Mouse (Mus musculus) mesoderm, embryonic 11.5 days (tissue): ENCODE measurements at regions not wholly inside any gene's neighbourhood (a gene's known extent, or its start where the extent isn't known, plus 50 kb on each side); places are given as distances from the start of the nearest gene placed in this dataset.

Source experiments
- DNase-seq: peaks from one replicate; pipeline ENCODE4 v3.0.0-alpha.2; 2012; ENCODE audit warnings: low read depth, low spot score

DNA sequence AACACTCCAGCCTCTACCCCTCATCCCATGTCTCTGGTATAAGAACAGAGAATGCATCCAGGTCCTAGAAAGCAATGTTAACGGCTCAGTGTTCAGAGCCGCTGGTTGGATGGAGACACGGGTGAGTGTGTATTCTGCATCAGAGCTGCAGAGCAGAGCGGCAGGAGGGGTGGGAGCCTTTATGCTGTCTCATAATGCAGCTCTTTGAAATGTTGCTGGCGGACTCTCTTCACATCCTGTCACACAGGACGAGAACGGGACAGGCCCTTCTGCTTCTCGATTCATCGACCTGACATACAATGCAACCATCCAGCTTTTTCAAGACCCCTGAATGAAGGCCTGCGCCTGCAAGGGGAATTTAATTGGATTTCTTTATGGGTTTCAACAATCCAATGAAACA is 507.2 kb downstream of the Ccdc171 start:
- no peak for DNase-seq

DNA sequence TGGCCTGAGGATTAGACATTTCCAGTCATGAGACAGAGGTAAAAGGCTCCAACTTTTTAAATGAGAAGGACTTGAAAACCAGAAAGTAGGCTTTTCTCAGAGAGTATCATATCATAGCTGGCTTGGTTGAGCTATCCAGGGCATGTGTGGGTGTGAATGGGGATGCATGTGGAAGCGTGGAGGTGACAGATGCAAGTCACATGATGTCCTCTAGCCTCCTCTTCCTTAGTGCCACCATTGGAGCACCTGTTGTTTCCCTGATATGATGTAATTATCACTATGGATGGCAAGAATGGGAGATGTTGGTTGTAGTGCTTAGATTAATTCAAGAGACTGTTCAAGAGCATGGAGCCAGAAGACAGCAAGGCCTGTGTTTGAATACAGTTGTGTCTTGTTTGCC is 510.0 kb downstream of the Ccdc171 start:
- DNase-seq = no peak

DNA sequence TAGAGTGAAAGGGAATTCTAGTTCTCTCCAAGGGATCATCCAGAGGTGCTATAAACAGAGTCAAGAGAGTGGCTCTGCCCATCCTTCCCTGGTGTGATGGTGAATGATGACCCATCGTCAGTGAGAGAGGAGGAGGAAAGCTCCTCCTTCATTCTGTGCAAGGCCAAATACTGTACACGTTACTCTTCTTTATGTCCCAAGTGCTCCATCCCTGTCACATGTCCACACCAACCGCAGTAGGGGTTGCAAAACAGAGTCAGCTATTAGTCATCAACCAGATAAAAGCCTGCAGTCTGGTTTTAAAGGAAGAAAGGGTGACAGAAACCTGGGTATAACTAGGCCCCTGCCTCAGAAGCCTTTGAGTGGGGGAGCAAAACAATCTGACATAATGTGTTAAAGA is 512.2 kb downstream of the Ccdc171 start:
- no peak for DNase-seq

DNA sequence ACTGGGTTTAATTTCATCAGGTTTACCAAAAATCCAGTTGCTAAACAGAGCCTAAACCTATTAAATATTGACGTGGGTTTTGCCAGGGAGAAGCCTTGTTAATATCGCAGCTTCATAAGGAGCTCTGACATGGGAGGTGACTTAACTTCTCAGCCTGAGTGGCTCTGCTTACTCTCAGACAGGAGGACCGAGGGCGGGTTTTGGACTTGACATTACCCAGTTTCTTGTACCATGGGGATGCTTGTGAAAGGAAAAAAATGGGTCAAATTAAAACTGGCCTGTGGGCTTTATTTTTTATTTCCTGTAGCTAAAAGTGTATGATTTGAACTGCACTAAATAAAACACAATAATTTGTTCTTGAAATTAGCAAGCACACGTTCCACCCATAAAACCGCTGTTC is 524.9 kb downstream of the Ccdc171 start:
- DNase-seq = no peak

DNA sequence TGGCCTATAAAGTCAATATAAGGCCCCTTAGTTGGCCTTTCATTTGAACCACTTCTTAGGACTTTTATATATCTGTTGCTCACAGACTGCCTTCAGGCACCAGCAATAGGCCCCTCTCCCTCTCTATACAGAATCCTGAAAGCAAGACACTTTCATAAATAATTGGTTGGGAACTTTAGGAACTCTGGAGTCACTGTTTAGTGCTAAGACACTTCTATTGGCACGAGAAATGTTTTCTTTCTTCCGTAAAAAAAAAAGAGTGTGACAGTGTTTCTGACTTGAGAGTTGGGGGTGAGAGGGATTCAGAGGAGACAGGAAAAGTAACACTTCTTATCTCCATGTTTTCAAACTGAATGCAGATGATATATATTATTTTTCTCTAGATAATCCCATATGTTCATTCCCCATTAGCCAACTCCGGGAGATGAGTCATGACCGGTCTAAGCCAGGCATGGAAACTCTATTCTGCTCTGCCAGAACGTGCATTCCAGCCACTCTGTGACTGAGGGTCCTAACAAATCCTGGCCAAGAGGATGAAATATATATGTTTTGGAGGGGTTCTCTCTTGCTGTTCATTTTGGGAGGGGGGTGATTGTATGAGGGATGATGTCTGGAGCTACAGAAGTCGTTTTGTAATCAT is 531.6 kb downstream of the Ccdc171 start:
- no peak for DNase-seq

DNA sequence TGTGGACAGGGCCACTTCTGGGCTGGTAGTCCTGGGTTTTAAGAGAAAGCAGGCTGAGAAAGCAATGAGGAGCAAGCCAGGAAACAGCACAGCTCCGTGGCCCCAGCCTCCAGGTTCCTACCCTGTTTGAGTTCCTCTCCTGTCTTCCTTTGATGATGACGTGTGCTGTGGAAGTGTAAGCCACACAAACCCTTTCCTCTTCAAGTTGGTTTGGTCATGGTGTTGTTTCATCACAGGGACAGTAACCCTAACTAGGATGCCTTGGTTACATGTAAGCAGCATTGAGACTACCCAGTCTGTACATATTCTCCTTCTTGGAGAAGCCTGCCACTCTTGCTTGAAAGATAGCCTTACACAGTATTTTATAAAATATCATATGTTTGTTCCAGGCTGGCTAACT is 534.8 kb downstream of the Ccdc171 start:
- no peak for DNase-seq

DNA sequence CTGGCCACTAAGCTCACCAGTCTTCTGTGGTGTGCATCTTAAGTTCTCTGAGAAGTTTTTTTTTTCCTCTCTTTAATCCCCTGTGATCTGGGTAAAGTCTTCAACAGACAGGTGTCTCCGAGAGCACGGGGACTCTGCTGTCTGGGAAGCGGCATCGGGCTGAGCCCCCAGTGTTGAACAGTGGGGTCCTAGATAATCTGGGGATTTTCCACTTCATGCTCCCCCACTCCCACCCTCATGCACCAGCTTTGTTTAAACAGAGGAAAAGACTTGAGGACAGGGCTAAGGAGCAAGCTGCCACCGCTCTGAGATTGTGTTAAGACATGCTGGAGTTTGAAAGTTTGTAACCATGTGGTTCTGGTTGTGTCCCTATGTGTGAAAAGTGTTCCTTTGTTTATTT is 538.4 kb downstream of the Ccdc171 start:
- no peak for DNase-seq

DNA sequence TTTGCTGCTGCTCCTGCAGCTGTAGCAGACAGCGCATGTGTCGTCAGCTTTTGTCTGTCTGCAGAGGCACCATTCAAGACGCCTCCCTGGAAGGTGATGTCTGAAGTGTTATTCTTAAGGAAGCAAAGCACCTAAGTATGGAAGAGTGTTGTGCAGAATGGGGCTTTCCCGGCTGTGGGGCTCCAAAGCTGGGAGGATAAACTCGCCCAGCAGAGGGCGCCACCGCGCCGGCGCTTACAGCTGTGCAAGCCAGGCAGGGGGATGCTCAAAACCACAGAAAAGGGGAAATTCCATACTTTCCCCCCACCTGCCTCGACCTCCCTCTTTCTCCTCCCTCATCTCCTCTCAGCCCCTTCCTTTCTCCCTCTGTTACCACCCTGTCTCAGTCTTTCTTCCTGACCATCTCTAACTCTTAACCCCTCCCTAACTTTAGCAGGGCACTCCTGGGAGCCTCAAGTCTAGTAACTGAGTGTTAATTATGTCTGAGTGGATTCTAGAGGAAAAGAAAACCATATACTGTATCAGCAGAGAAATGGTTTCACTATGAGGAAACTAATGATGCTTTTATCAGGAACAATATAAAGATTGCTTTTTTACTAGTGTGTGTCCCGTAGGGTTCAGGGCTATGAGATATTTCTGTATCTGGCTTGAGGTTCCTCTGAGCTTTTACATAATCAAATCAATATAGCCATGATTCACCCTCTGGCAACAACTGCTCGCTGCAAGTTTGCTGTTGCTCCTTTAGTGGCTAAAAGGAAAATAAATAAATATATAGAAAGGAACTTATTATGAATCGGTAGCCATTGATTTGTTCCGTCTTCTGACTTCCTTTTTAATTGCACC is 539.5 kb downstream of the Ccdc171 start:
- peak; percentile 82 for DNase-seq

DNA sequence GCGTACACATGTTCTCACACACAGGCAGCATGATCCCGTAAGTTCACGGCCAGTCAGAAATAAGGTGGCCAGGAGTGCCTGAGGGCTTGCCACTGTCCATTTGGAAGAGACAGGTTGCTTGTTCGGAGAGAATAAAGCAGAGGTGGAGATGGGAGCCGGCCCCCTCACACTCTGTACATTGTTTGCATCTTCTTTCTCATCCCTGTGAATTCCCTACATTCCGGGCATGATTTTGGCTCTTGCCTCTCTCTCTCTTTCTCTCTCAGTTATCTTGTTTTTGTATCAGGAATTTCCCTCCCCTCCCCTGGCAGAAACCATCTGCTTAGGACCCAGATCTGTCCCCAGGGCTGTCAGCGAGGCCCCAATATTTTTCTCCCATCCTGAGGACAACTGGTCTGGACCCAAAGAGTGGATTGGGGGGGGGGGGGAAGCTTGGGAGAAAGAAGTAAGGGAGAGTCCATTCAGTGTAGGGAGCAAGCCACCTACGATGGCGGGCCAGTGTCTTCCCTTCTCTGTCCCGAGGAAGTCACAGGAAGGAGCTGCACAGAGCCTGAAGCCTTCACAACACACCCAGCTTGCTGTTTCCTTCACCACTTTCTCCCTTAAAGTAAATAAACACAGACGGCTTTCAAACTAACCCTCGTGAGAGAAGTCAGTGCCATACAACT is 540.2 kb downstream of the Ccdc171 start:
- no peak for DNase-seq

DNA sequence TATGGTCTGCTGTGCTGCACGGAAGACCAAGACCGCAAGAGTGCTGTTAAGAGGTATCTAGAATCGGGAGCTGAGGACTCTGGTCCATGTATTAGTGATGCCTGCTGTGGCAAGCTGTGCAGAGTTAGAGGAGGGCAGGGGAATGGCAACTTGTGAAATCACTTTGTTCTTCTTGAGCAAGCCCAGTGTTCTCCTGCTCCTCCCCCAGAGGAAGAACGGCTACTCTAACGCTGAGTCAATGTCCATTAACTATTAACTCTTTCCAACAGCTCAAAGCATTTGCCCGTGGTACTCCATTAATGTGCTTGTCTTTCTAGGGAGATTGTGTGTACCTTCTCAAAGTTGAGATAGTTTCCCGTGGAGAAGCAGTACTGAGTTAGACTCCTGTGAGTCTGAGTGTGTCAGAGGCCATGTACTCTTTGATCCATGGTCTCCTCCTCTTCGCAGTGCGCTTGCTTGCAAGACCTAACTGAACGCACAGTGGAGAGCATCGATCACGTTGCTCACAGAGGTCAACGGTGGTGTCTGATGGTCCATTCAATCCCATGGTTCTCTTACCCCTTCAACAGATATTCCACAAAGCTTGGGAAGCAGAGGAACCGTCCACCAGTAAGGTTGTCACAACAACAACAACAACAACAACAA is 542.7 kb downstream of the Ccdc171 start:
- no peak for DNase-seq

DNA sequence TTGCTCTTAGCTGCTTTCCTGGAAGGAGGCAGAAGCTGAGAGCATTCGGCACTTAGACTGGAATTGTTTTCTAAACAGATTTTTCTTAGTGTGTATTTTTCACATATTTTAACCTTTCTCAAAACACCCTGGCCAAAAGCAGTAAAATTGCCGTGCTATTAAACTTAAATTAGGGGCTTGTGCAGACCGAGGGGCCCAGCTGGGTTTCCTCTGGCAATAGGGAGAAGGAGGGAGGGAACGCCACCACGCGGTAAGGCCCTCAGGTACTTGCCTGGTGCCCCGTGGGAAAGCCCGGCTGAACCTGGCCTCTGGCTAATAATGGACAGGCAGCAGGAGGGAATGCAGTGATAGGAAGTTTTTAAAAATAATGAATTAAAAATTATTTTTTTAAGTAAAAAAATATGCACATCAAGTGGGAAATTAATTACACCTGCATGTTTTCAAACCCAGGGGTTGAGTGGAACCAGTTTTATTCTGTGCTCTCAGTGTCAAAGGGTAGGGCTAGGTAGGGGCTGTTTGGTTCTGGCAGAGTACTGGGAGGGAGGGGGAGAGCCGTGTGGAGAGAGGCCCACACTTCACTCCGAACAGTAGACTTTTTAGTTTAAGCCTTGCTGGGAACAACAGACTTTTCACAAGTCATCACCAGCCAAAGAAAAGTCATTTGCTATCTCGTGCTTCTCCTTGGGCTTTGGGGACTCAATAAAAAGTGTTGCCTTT is 543.8 kb downstream of the Ccdc171 start:
- no peak for DNase-seq

DNA sequence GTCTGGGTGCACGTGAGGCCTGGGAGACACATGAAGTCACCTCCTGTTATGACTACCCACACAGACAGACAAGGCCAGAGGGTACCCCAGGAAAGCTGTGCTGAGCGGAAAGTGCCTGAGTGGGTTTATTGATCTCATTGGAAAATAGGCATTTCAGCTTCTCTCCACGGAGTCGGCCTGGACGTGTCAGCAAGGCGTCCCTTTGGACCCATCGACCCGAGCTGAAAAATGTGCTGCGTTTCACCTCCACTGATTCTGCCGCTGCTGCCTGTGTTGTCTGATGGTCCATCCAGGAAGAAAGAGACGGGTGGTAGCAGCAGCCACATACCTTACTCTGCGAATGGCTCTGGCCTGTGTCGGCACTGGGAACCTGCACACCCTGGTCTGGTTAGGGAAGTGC is 544.3 kb downstream of the Ccdc171 start:
- no peak for DNase-seq

DNA sequence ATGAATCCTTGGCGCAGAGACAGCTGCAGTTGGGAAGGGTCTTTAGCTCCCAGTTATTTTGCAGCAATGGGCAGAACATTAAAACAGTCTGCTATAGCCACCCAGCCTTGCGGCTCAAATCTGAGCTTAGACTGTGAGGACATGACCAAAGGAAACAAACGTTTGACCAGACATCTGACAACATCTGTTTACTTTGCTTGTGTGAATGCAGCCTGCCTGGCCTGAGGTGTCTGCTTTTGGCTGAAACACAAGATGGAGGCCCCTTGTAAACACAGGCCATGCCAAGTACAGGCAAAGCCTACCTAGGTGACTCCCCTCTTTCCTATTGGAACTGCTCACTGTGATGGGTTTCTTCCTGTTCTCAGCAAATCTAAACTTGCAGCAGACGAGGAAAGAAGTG is 544.7 kb downstream of the Ccdc171 start:
- DNase-seq = no peak

DNA sequence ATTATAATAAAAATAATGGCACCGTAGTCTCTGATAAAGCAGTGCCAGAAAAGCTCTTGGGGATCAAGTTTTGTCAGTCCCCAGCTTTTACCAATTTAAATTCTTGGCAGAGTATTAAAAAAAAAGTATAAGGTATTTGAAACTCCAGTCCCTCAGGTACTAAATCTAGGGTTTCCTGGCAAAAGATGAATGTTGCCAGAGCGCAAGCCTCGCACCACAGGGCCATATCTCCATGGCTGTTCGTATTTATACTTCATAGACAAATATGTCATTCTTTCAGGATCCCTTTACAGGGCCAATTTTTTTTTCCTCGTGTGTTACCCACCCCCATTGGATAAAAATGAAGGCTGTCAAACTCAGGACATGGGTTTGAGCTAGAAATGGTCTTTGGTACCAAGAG is 546.8 kb downstream of the Ccdc171 start:
- DNase-seq = no peak

DNA sequence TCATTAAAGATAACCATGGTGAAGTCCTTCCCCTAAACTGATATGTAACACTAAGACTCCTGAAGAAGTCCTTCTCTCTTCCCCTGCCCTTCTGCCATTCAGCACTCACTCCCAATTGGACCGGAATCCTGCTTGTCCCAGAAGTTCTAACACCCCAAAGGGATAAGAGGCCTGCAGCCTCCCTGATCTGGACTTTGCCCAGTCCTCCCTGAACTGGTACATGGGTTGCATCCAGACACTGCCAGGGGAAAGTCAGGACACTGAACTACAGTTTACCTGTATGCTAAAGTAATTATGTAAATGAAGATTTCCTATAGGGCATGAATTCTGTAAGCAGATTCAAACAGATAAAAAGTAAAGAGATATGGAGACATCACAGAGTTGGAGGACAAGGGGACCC is 551.2 kb downstream of the Ccdc171 start:
- no peak for DNase-seq

DNA sequence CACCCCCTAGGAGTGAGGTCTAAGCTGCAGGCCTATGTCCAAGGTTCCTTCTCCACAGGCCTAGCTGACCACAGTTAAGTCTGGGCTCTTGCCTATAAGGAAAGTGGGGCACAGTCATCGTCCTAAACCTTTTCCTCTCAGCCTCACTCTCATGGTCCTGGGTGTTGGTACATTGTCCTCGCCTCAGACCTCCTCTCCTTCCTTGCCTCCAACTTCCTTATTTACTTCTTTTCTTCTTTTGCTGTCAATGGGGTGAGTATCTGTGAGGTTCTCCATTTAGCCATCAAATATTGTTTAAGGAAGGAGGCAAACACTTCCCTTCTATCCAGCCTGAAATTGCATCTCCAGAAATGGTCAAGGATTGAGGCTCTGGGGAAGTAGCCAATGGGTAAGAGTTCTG is 554.2 kb downstream of the Ccdc171 start:
- DNase-seq = no peak

DNA sequence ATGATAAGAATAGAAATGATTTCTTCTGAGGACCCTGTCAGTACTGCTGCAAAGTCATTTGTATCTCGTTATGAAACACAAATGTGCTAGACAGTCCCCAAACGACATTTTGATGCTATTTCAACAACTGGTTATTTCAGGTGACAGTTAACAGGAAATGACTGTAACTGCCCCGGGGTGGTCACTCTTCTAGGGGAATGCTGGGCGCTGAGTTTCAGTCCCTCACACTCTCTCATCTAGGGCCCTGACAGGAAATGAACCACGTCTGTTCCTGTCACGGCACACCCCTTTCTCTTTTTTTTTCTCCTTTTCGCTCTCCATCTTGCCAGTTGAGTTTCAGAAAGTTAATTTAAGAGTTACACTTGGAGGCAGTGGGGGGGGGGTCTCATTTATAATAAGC is 556.2 kb downstream of the Ccdc171 start:
- no peak for DNase-seq

DNA sequence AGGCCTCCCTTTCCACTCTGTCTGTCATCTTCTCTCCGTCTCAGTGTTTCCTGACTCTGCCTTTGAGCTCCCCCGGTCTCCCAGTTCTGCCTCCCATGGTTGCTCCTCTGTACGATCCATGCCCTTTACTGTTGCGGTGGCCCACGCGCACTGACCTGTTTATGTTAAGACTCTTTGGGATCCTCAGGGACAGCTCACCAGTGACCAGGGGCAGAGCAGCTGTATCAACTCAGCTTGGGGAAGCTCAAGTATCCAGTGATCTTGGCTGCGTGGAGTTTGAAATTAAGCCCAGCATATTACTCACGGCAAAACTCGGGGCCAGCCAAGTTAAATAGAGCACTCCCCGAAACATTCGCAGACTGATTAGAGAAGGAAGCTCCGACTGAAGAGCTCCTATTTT is 562.8 kb downstream of the Ccdc171 start:
- DNase-seq = no peak

DNA sequence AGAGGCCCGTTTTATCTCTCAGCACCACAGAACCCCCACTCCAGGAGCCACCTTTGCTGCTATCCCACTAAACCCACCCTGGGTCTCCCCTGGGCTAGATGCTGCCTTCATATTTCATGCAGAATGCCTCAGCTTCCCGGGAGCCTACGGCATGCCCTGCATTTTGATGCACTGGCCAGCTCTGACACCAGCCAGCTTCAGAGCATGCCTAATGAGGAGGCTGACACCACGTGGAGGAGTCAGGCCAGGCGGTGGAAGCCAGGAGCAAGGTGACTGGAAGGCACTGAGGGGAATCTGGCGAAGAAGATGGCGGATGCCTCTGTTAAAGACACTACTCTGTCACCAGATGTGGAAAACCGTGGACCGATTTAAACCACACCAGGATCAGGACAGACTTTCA is 567.2 kb downstream of the Ccdc171 start:
- no peak for DNase-seq

DNA sequence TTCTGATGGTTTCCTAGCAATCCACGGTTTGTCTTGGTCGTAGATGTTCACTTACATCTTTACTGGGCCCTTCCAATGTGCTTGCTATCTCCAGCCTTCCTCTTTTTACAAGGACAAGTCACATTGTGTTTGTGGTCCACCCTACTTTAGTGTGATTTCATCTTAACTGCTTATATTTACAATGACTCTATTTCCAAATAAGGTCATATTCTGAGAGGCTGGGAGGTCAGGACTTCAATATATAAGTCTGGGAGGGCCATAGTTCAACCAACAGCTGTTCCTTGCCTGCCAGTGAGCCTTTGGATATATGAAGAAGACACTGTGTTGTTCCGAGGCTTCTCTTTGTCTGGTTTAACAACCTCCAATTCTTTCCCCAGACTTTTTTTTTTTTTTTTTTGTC is 569.9 kb downstream of the Ccdc171 start:
- DNase-seq = no peak

DNA sequence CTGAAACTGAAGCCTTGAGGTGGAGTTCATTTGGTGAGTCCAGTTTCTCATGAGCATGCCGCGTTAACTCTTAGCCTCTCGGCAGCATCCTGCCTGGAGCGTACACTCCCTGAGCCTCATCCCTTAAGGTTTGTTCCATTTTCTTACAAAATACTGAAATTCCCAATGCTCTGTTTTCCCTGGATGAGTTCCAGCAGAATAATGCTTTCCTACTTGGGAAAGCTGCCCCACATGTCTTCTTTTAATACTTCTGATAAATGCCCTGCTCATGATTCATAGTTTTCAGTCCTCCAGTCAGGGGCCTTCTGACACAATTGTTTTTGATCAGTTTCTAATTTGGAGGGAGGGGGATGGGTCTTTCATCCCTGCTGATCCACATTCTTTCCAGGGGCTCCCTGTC is 570.7 kb downstream of the Ccdc171 start:
- DNase-seq = no peak

DNA sequence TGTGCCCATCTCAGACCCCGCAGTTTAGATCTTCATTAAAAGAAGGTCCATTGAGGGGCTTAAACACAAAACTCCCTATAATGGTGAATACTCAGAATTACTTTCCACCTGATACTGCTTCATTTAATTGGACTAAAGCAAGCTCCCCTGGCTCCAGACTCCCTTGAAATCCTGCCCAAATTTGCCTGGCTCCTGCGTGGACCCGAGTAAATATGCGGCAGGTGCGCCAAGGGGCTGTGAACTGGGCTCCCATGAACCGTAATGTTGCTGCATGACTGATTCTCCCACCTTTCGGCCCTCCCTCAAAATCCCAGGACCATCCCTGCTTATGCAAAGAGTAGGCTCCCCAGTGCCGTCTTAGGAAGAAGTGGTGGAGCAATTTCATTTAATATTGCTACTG is 573.7 kb downstream of the Ccdc171 start:
- DNase-seq = no peak
